Mouse (Mus musculus): Measurements from ENCODE around the gene Opn5. TPM values are rescaled to one million over a fixed set of nuclear protein-coding genes. Genes with fewer than 3 reads are reported as not detected.

Opn5 gene
- polyA plus RNA-seq, 1 experiment from 2014 or later = not detected

Other genes starting within 250 kb of the Opn5 start
- not detected in 2 replicates for gene Adgrf4, start 80.9 kb upstream of the Opn5 start, polyA plus RNA-seq (2015; fragmentation: Nextera tagmentation; extraction: Ambion mirVana)
- not detected in 2 replicates for gene Adgrf2, start 130.8 kb upstream of the Opn5 start, polyA plus RNA-seq (2015; fragmentation: Nextera tagmentation; extraction: Ambion mirVana)

Measured in liver, embryonic 16.5 days (tissue).